Mouse (Mus musculus) left cerebral cortex, adult 2 months (tissue): ENCODE data around the gene Mical2. TPM values are rescaled to one million over a fixed set of nuclear protein-coding genes. Genes with fewer than 3 reads are reported as not detected.

ENCODE experiments used
- DNase-seq, 2 experiments: peaks; one replicate each; pipeline ENCODE4 v3.0.0; 2021 to 2022; ENCODE audit warnings: low spot score in 2 of 2, mixed read lengths in 1 of 2; ENCODE audit errors: extremely low spot score in 1 of 2
- H3K27ac ChIP-seq: fragments of 200-600 bp; 2 replicates; pipeline ENCODE4 v1.8.1; 2022
- H3K4me3 ChIP-seq: fragments of 200-600 bp; 2 replicates; pipeline ENCODE4 v1.8.1; 2022
- CTCF ChIP-seq: fragments of 200-600 bp; IDR thresholded peaks from 2 replicates; pipeline ENCODE4 v1.8.1; 2022; ENCODE audit warnings: antibody characterized with exemption, mild to moderate bottlenecking, moderate library complexity
- intact Hi-C: fragments of 180-260 bp; cut with DNase I; formaldehyde crosslinking; loops from one replicate; pipeline ENCODE4 v1.15.1; 2025
- total RNA-seq, 2 experiments: library from RNA; stranded (reverse); gene quantifications; 2 replicates each; pipeline ENCODE4 v1.2.3; 2021

Mical2 gene
- total RNA-seq, 2 experiments from 2014 or later = 652 to 703 TPM

- Histone ChIP-seq H3K4me3 (no peak overlapping the region), H3K27ac (peak overlapping the region; percentile 81)
- intact Hi-C loops = no loop called here
- peak; percentile 30 for TF ChIP-seq CTCF
- DNase-seq = peak in 1 of 2 experiments; percentile 55
Observed at GRCm38 (mm10) chr7:112212921-112213721, 12.5 kb upstream of the Mical2 start.

- Histone ChIP-seq H3K4me3 (no peak overlapping the region), H3K27ac (no peak overlapping the region)
- intact Hi-C loops = no loop called here
- peak; percentile 27 for TF ChIP-seq CTCF
- no peak for DNase-seq
Observed at GRCm38 (mm10) chr7:112215871-112216270, 9.8 kb upstream of the Mical2 start.

GRCm38 (mm10) chr7:112216720-112217119 is 8.9 kb upstream of the Mical2 start:
- Histone ChIP-seq H3K27ac (no peak overlapping the region), H3K4me3 (no peak overlapping the region)
- intact Hi-C loops = no loop called here
- no peak for TF ChIP-seq CTCF
- no peak for DNase-seq

- intact Hi-C loops = no loop called here
- TF ChIP-seq CTCF = no peak
- DNase-seq = no peak
- Histone ChIP-seq H3K27ac (no peak overlapping the region), H3K4me3 (no peak overlapping the region)
Observed at GRCm38 (mm10) chr7:112217208-112217607, 8.4 kb upstream of the Mical2 start.

GRCm38 (mm10) chr7:112222733-112223524 is 2.7 kb upstream of the Mical2 start:
- peak overlapping the region; percentile 93 for H3K27ac ChIP-seq
- peak; percentile 58 to 67 for DNase-seq
- intact Hi-C loops = loop anchor here (1.0 to 2.0 kb wide), 2 partner anchors 16 to 21 kb away; no protein-coding TSS in a partner anchor
- no peak for TF ChIP-seq CTCF
- no peak overlapping the region for H3K4me3 ChIP-seq

GRCm38 (mm10) chr7:112224854-112225253 is 802 bp upstream of the Mical2 start:
- TF ChIP-seq CTCF = no peak
- Histone ChIP-seq H3K27ac (peak overlapping the region; percentile 75), H3K4me3 (no peak overlapping the region; the same call in 1 of the 2 replicates)
- no peak for DNase-seq
- intact Hi-C loops = loop anchor here (5.0 kb wide), 1 partner anchor 43 kb away; no protein-coding TSS in a partner anchor

- no peak for DNase-seq
- TF ChIP-seq CTCF = no peak
- intact Hi-C loops = loop anchor here (5.0 kb wide), 1 partner anchor 44 kb away; no protein-coding TSS in a partner anchor
- Histone ChIP-seq H3K4me3 (peak overlapping the region; percentile 86), H3K27ac (peak overlapping the region; percentile 91)
Observed at GRCm38 (mm10) chr7:112226446-112227265, 1.0 kb downstream of the Mical2 start.

GRCm38 (mm10) chr7:112227266-112227562 is 1.6 kb downstream of the Mical2 start:
- peak overlapping the region; percentile 91 for H3K27ac ChIP-seq
- peak overlapping the region; percentile 86 for H3K4me3 ChIP-seq
- DNase-seq = no peak
- intact Hi-C loops = loop anchor here (5.0 kb wide), 1 partner anchor 45 kb away; no protein-coding TSS in a partner anchor
- no peak for TF ChIP-seq CTCF

- Histone ChIP-seq H3K27ac (peak overlapping the region; percentile 91), H3K4me3 (peak overlapping the region; percentile 86)
- no peak for DNase-seq
- peak; percentile 34 for TF ChIP-seq CTCF
- intact Hi-C loops = loop anchor here (5.0 kb wide), 1 partner anchor 47 kb away; no protein-coding TSS in a partner anchor
Observed at GRCm38 (mm10) chr7:112228827-112229498, 3.3 kb downstream of the Mical2 start.

GRCm38 (mm10) chr7:112231731-112232130 is 6.1 kb downstream of the Mical2 start:
- no peak for DNase-seq
- intact Hi-C loops = no loop called here
- Histone ChIP-seq H3K4me3 (no peak overlapping the region), H3K27ac (peak overlapping the region; percentile 75)
- no peak for TF ChIP-seq CTCF
